Mouse (Mus musculus): ENCODE data around the gene Iqgap1.

DNA sequence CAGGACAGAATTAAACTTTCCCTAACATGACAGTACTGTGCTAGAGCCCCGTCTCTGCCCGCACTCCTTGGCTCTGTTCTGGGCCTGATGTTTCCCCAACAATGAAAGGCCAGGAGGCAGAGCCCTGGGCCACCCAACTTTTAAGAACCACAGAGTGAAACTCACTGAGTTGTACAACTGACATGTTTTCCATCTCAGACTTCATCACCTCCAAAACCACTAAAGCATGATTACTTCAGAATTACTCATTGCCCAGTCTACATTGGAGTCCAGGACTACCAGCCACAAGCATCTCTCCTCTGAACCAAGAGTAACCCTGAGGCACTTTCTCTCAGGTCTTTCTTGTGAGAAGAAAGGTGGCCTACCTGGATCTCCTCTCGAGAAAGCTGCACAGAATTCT lies 83.1 kb downstream of the Iqgap1 start:
- no peak for TF ChIP-seq SIN3A (IDR thresholded peaks at IDR 0.05; ENCODE audit: low read length)
- no peak for TF ChIP-seq RAD21 (IDR thresholded peaks at IDR 0.05; ENCODE audit: low read depth, low read length)
- no peak for TF ChIP-seq NELFE (IDR thresholded peaks at IDR 0.05; ENCODE audit: low read depth, low read length)

Measured in MEL (cell line).